Mouse (Mus musculus): Measurements from ENCODE around the gene Slc22a2. TPM values are rescaled to one million over a fixed set of nuclear protein-coding genes. Genes with fewer than 3 reads are reported as not detected.
"Not testable (repeated sequence)": the region's sequence is repeated elsewhere in the genome, so short reads cannot be mapped to it uniquely, and the experiment has no call there.

Slc22a2 gene
- not detected in 2 replicates for polyA plus RNA-seq (2016; fragmentation: Nextera tagmentation; extraction: Ambion mirVana)

GRCm38 (mm10) chr17:12583991-12584390, at the start of gene Slc22a2:
Gene Slc22a2 (plus strand): TSS chr17:12584132.
- Histone ChIP-seq H3K4me1 (no peaks in the 10 kb centered on the region), H3K36me3 (no peaks in the 10 kb centered on the region), H3K9me3 (replicated peaks) (no peaks in the 10 kb centered on the region), H3K27ac (replicated peaks) (no peak within 1 kb of the TSS), H3K27me3 (ENCODE audit: low read depth, poor library complexity, severe bottlenecking) (no peaks in the 10 kb centered on the region), H3K4me3 (no peak within 1 kb of the TSS)
- DNase-seq (ENCODE audit: low spot score): no peak
- WGBS: 82% methylated on average over 10 of the region's 10 CpGs

GRCm38 (mm10) chr17:12534353-12535145, 49.4 kb upstream of the Slc22a2 start:
- no peak overlapping the region for H3K27ac ChIP-seq (replicated peaks)
- H3K4me3 ChIP-seq: no peak overlapping the region
- no peaks in the 10 kb centered on the region for H3K4me1 ChIP-seq
- 67% methylated on average over 13 of the region's 13 CpGs for WGBS
- peak; percentile 51 for DNase-seq (ENCODE audit: low spot score)
- no peaks in the 10 kb centered on the region for H3K36me3 ChIP-seq
- no peaks in the 10 kb centered on the region for H3K9me3 ChIP-seq (replicated peaks)
- H3K27me3 ChIP-seq (ENCODE audit: low read depth, poor library complexity, severe bottlenecking): no peaks in the 10 kb centered on the region

GRCm38 (mm10) chr17:12562215-12562614, 21.7 kb upstream of the Slc22a2 start:
- Histone ChIP-seq H3K27me3 (ENCODE audit: low read depth, poor library complexity, severe bottlenecking) (no peaks in the 10 kb centered on the region), H3K9me3 (replicated peaks) (peaks cover 23% of the 10 kb centered on the region), H3K27ac (replicated peaks) (no peak overlapping the region), H3K36me3 (no peaks in the 10 kb centered on the region), H3K4me3 (no peak overlapping the region), H3K4me1 (no peaks in the 10 kb centered on the region)
- DNase-seq (ENCODE audit: low spot score): no peak
- 87% methylated on average over 4 of the region's 4 CpGs for WGBS

- H3K4me1 ChIP-seq; H3K27ac ChIP-seq (replicated peaks); H3K9me3 ChIP-seq (replicated peaks); H3K4me3 ChIP-seq; H3K36me3 ChIP-seq; DNase-seq (ENCODE audit: low spot score); H3K27me3 ChIP-seq (ENCODE audit: low read depth, poor library complexity, severe bottlenecking): not testable (repeated sequence)
- 87% methylated on average over 6 of the region's 6 CpGs for WGBS
Measured at GRCm38 (mm10) chr17:12564481-12565000, 19.4 kb upstream of the Slc22a2 start.

- Histone ChIP-seq H3K27me3 (ENCODE audit: low read depth, poor library complexity, severe bottlenecking) (no peaks in the 10 kb centered on the region), H3K27ac (replicated peaks) (no peak overlapping the region), H3K36me3 (no peaks in the 10 kb centered on the region), H3K9me3 (replicated peaks) (0 out of 2 replicates have a peak, but pooled peaks cover 3% of the 10 kb centered on the region), H3K4me1 (no peaks in the 10 kb centered on the region), H3K4me3 (no peak overlapping the region)
- WGBS: 96% methylated on average over 6 of the region's 6 CpGs
- no peak for DNase-seq (ENCODE audit: low spot score)
Measured at GRCm38 (mm10) chr17:12565443-12565842, 18.5 kb upstream of the Slc22a2 start.

GRCm38 (mm10) chr17:12571316-12571715, 12.6 kb upstream of the Slc22a2 start:
- DNase-seq (ENCODE audit: low spot score): no peak
- Histone ChIP-seq H3K27me3 (ENCODE audit: low read depth, poor library complexity, severe bottlenecking) (no peaks in the 10 kb centered on the region), H3K9me3 (replicated peaks) (no peaks in the 10 kb centered on the region), H3K4me3 (no peak overlapping the region), H3K36me3 (no peaks in the 10 kb centered on the region), H3K27ac (replicated peaks) (no peak overlapping the region), H3K4me1 (no peaks in the 10 kb centered on the region)
- WGBS: 89% methylated on average over 6 of the region's 6 CpGs

GRCm38 (mm10) chr17:12571924-12572463, 11.9 kb upstream of the Slc22a2 start:
- no peaks in the 10 kb centered on the region for H3K36me3 ChIP-seq
- 84% methylated on average over 9 of the region's 9 CpGs for WGBS
- H3K9me3 ChIP-seq (replicated peaks): no peaks in the 10 kb centered on the region
- DNase-seq (ENCODE audit: low spot score): no peak
- H3K4me3 ChIP-seq: no peak overlapping the region
- no peak overlapping the region for H3K27ac ChIP-seq (replicated peaks)
- H3K4me1 ChIP-seq: no peaks in the 10 kb centered on the region
- H3K27me3 ChIP-seq (ENCODE audit: low read depth, poor library complexity, severe bottlenecking): no peaks in the 10 kb centered on the region

- H3K27me3 ChIP-seq (ENCODE audit: low read depth, poor library complexity, severe bottlenecking): no peaks in the 10 kb centered on the region
- 86% methylated on average over 6 of the region's 6 CpGs for WGBS
- DNase-seq (ENCODE audit: low spot score): no peak
- H3K36me3 ChIP-seq: no peaks in the 10 kb centered on the region
- H3K27ac ChIP-seq (replicated peaks): no peak overlapping the region
- no peak overlapping the region for H3K4me3 ChIP-seq
- H3K9me3 ChIP-seq (replicated peaks): no peaks in the 10 kb centered on the region
- H3K4me1 ChIP-seq: no peaks in the 10 kb centered on the region
Measured at GRCm38 (mm10) chr17:12575391-12575790, 8.5 kb upstream of the Slc22a2 start.

- Histone ChIP-seq H3K4me3 (no peak overlapping the region), H3K27ac (replicated peaks) (no peak overlapping the region), H3K27me3 (ENCODE audit: low read depth, poor library complexity, severe bottlenecking) (no peaks in the 10 kb centered on the region), H3K36me3 (no peaks in the 10 kb centered on the region), H3K4me1 (no peaks in the 10 kb centered on the region), H3K9me3 (replicated peaks) (no peaks in the 10 kb centered on the region)
- WGBS: 90% methylated on average over 7 of the region's 7 CpGs
- no peak for DNase-seq (ENCODE audit: low spot score)
Measured at GRCm38 (mm10) chr17:12577096-12577495, 6.8 kb upstream of the Slc22a2 start.

- H3K4me3 ChIP-seq: no peak overlapping the region
- H3K27ac ChIP-seq (replicated peaks): no peak overlapping the region
- no peaks in the 10 kb centered on the region for H3K36me3 ChIP-seq
- WGBS: 86% methylated on average over 2 of the region's 2 CpGs
- no peaks in the 10 kb centered on the region for H3K4me1 ChIP-seq
- DNase-seq (ENCODE audit: low spot score): no peak
- no peaks in the 10 kb centered on the region for H3K9me3 ChIP-seq (replicated peaks)
- no peaks in the 10 kb centered on the region for H3K27me3 ChIP-seq (ENCODE audit: low read depth, poor library complexity, severe bottlenecking)
Measured at GRCm38 (mm10) chr17:12585366-12585765, 1.4 kb downstream of the Slc22a2 start.

- Histone ChIP-seq H3K9me3 (replicated peaks) (no peaks in the 10 kb centered on the region), H3K4me1 (no peaks in the 10 kb centered on the region), H3K36me3 (no peaks in the 10 kb centered on the region), H3K27ac (replicated peaks) (no peak overlapping the region), H3K4me3 (no peak overlapping the region), H3K27me3 (ENCODE audit: low read depth, poor library complexity, severe bottlenecking) (no peaks in the 10 kb centered on the region)
- no peak for DNase-seq (ENCODE audit: low spot score)
- WGBS: 81% methylated on average over 11 of the region's 11 CpGs
Measured at GRCm38 (mm10) chr17:12586966-12587365, 3.0 kb downstream of the Slc22a2 start.

GRCm38 (mm10) chr17:12588801-12589247, 4.9 kb downstream of the Slc22a2 start:
- 78% methylated on average over 9 of the region's 9 CpGs for WGBS
- no peak overlapping the region for H3K4me3 ChIP-seq
- no peaks in the 10 kb centered on the region for H3K4me1 ChIP-seq
- H3K27me3 ChIP-seq (ENCODE audit: low read depth, poor library complexity, severe bottlenecking): no peaks in the 10 kb centered on the region
- DNase-seq (ENCODE audit: low spot score): no peak
- H3K9me3 ChIP-seq (replicated peaks): peaks cover 5% of the 10 kb centered on the region
- no peaks in the 10 kb centered on the region for H3K36me3 ChIP-seq
- no peak overlapping the region for H3K27ac ChIP-seq (replicated peaks)
